Mouse (Mus musculus) stomach, embryonic 14.5 days (tissue): ENCODE results near the gene Tmem95. TPM values are rescaled to one million over a fixed set of nuclear protein-coding genes. Genes with fewer than 3 reads are reported as not detected.
A peak's percentile ranks its signal among the peaks of the same experiment; 100 is the strongest.

Experiments
- ATAC-seq: fragments of 200-750 bp; cut with Nextera tagmentation; 2 replicates; pipeline ENCODE4 v1.8.0; 2017; ENCODE audit warnings: low read depth, moderate TSS enrichment; ENCODE audit not compliant: insufficient number of reproducible peaks, insufficient read depth, low FRiP score
- H3K27ac ChIP-seq: fragments of 300-500 bp; sonication (generic); 2 replicates; pipeline ENCODE4 v1.5.1; 2014; ENCODE audit warnings: mild to moderate bottlenecking, low read length, moderate library complexity, mixed read lengths
- H3K27me3 ChIP-seq: fragments of 300-500 bp; sonication (generic); 2 replicates; pipeline ENCODE4 v1.6.1; 2014; ENCODE audit warnings: low read length, control low read depth, mixed read lengths; ENCODE audit not compliant: control insufficient read depth, insufficient read depth
- H3K36me3 ChIP-seq: fragments of 300-500 bp; sonication (generic); 2 replicates; pipeline ENCODE4 v1.6.1; 2014; ENCODE audit warnings: mild to moderate bottlenecking, control low read depth, low read length, moderate library complexity, mixed read lengths; ENCODE audit not compliant: control insufficient read depth, insufficient read depth
- H3K4me1 ChIP-seq: fragments of 300-500 bp; sonication (generic); 2 replicates; pipeline ENCODE4 v1.6.1; 2014; ENCODE audit warnings: low read length, control low read depth, mixed read lengths; ENCODE audit not compliant: control insufficient read depth, insufficient read depth
- H3K4me2 ChIP-seq: fragments of 300-500 bp; sonication (generic); replicated peaks from 2 replicates; pipeline ENCODE4 v1.6.1; 2014; ENCODE audit warnings: low read depth, low read length, control low read depth
- H3K4me3 ChIP-seq: fragments of 300-500 bp; sonication (generic); 2 replicates; pipeline ENCODE4 v1.5.1; 2014; ENCODE audit warnings: low read depth, low read length, control low read depth
- H3K9ac ChIP-seq: fragments of 300-500 bp; sonication (generic); replicated peaks from 2 replicates; pipeline ENCODE4 v1.6.1; 2014; ENCODE audit warnings: low read depth, mild to moderate bottlenecking, control low read depth, low read length, moderate library complexity, mixed read lengths
- H3K9me3 ChIP-seq: fragments of 300-500 bp; sonication (generic); 2 replicates; pipeline ENCODE4 v1.6.1; 2016; ENCODE audit warnings: low read depth, low read length, control low read depth; ENCODE audit not compliant: control insufficient read depth
- WGBS: fragments of 180-500 bp; shearing (Covaris S2); extraction: QIAGEN DNeasy Blood & Tissue Kit; methylation state at CpG from one replicate; pipeline ENCODE4 v1.1.7; 2014; 5-methylcytosine and 5-hydroxymethylcytosine counted together
- polyA plus RNA-seq: library from polyadenylated mRNA; unstranded; fragments of >200 nt; fragmentation: Nextera tagmentation; extraction: Ambion mirVana; gene quantifications from 2 replicates; pipeline ENCODE4 v1.2.1, GENCODE M21; 2014

The Tmem95 gene
- polyA plus RNA-seq, 1 experiment from 2014 or later = not detected

DNA sequence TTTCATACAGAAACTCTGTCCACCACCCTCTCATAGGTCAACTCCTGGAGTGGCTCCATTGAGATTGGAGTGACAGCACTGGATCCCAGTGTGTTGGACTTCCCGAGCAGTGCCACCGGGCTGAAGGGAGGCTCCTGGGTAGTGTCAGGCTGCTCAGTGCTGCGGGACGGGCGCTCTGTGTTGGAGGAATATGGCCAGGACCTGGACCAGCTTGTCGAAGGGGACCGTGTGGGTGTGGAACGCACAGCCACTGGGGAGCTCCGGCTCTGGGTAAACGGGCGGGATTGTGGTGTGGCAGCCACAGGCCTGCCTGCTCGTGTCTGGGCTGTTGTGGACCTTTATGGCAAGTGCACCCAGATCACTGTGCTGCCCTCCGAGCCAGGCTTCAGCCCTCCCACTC lies 25.2 kb upstream of the Tmem95 start:
- H3K4me3 ChIP-seq = peak overlapping the region; percentile 79; the same call in 1 of the 2 replicates
- no peak overlapping the region for H3K27ac ChIP-seq
- H3K4me1 ChIP-seq = peaks cover 12% of the 10 kb centered on the region
- no peak for ATAC-seq
- no peaks in the 10 kb centered on the region for H3K27me3 ChIP-seq
- H3K9me3 ChIP-seq = no peaks in the 10 kb centered on the region
- H3K4me2 ChIP-seq = peak overlapping the region; percentile 97
- H3K9ac ChIP-seq = peak overlapping the region; percentile 93; the same call in 1 of the 2 replicates
- 84% methylated on average over 13 of the region's 13 CpGs for WGBS
- peaks cover 38% of the 10 kb centered on the region for H3K36me3 ChIP-seq

DNA sequence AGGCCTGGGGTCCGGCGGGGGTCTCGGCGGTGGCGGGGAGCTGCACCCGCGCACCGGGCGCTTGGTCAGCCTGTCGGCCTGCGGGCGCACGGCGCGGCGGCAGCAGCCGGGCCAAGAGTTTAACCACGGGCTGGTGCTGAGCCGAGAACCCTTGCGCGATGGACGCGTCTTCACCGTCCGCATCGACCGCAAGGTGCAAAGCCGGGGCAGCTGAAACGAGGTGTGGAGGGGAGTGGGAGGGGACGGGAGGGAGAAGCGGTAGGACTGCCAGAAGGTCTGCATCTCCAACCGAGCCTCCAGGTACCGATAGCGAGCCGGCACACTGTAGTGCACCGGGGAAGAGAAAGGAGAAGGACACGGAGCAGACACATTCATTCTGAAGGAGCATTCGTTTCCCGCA lies 24.2 kb upstream of the Tmem95 start:
- peaks cover 28% of the 10 kb centered on the region for H3K36me3 ChIP-seq
- H3K4me2 ChIP-seq = peak overlapping the region; percentile 97
- peak overlapping the region; percentile 79 for H3K4me3 ChIP-seq
- no peak for ATAC-seq
- WGBS = under 1% methylated on average over 39 of the region's 39 CpGs
- peak overlapping the region; percentile 93 for H3K9ac ChIP-seq
- H3K4me1 ChIP-seq = peaks cover 12% of the 10 kb centered on the region
- H3K27ac ChIP-seq = peak overlapping the region; percentile 97
- H3K9me3 ChIP-seq = no peaks in the 10 kb centered on the region
- no peaks in the 10 kb centered on the region for H3K27me3 ChIP-seq

DNA sequence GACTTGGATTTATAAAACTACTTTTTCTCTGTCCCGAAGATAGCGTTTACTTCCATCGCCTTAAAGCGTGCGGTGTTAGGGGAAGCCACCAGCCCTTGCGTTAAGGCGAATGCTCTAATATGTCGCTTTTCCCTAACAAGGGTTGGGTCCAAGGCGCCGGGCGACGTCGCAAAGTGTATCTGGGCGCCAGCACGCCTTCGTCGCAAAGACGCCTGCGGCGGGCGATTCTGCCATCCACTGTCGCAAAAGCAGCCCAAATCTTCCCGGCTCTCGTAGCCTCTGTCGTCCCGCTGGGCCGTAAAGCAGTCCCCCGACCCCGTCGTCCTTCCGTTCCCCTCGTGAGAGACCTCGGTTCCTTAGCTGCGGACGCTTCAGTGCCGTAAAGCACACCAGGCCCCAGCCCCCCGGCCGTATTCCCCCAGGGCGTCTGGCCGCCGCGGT lies 23.6 kb upstream of the Tmem95 start:
- Histone ChIP-seq H3K9me3 (no peaks in the 10 kb centered on the region), H3K27ac (peak overlapping the region; percentile 97), H3K9ac (peak overlapping the region; percentile 93), H3K36me3 (peaks cover 22% of the 10 kb centered on the region), H3K4me2 (peak overlapping the region; percentile 97), H3K27me3 (no peaks in the 10 kb centered on the region), H3K4me1 (peaks cover 12% of the 10 kb centered on the region), H3K4me3 (peak overlapping the region; percentile 79)
- under 1% methylated on average over 42 of the region's 42 CpGs for WGBS
- peak; percentile 76 for ATAC-seq

DNA sequence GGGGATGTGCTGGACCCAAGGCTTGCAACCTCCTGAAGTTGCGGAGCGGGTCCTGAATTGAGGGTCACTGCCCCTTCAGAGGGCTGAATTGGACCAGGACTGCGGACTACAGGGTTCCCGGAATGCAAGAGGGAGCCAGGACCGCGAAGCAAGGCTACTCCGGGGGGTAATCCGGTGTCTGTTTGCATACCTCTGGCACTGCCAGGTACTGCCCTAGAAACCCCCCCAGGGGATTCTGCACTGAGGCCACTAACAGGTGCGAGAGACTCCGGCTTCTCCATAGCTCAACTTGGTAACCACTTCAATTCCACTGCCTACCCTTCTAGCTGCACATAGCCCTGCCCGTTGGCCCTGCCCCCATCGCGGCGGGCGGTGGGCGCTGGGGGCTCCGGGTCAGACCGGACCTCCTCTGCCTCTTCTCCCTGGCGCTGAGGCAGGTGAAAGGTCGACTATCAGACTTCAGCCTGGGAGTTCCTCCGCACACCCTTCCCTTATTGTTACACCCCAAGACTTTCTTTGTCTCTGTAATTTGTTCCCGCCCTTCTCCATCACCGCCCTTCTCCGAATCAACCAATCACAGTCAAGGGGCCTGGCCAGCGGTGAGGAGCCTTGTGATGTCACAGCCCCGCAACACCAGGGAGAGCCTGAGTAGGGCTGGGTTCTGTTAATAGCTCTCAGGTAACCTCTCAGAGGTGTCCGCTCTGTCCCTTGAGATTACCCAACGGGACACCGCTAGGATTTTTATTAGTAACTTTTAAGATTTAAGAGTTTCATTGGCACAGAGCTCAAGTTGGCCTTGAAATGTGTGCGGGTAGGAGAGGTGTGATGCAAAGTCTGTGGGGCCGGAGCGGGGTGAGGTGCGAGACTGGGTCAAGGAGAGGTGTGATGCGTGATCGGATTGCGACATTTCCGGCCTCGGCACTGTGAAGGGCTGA lies 22.9 kb upstream of the Tmem95 start, which contains the start of the genes 2810408A11Rik and Neurl4:
2810408A11Rik (minus strand) TSS at position 517 of the 935 bp plus-strand sequence.
Neurl4 (plus strand) TSS at position 602 of the 935 bp plus-strand sequence.
- peak; percentile 94 for ATAC-seq
- H3K27me3 ChIP-seq = no peaks in the 10 kb centered on the region
- peak within 1 kb of the TSS; percentile 93 for H3K9ac ChIP-seq
- H3K9me3 ChIP-seq = no peaks in the 10 kb centered on the region
- peaks cover 15% of the 10 kb centered on the region for H3K36me3 ChIP-seq
- H3K27ac ChIP-seq = peak within 1 kb of the TSS; percentile 97
- peaks cover 12% of the 10 kb centered on the region for H3K4me1 ChIP-seq
- under 1% methylated on average over 38 of the region's 38 CpGs for WGBS
- H3K4me3 ChIP-seq = peak within 1 kb of the TSS; percentile 79
- H3K4me2 ChIP-seq = peak within 1 kb of the TSS; percentile 97

DNA sequence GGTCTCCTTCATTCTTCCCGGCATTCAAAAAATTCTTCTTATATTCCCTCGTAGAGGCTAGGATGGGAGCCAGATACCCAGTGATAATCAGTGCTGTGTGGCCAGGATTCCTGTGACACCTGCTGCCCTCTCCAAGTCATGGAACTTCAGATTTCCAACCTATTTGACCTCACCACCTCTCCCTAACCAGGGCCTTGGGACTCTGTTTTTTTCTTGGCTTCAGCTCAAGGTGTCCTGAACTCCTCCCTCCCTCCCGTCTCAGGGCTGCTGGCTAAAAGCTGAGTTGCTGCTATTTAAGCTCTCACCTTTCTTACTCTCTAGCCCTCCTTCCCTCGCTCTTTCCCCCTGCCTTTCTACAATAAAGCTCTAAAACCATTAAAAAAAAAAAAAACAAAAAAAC lies 22.1 kb upstream of the Tmem95 start:
- Histone ChIP-seq H3K4me1 (peaks cover 12% of the 10 kb centered on the region), H3K4me2 (peak overlapping the region; percentile 97), H3K27ac (no peak overlapping the region; the same call in 1 of the 2 replicates), H3K9me3 (no peaks in the 10 kb centered on the region), H3K9ac (peak overlapping the region; percentile 93), H3K27me3 (no peaks in the 10 kb centered on the region), H3K4me3 (peak overlapping the region; percentile 79), H3K36me3 (peaks cover 11% of the 10 kb centered on the region)
- 23% methylated on average over 4 of the region's 4 CpGs for WGBS
- no peak for ATAC-seq

DNA sequence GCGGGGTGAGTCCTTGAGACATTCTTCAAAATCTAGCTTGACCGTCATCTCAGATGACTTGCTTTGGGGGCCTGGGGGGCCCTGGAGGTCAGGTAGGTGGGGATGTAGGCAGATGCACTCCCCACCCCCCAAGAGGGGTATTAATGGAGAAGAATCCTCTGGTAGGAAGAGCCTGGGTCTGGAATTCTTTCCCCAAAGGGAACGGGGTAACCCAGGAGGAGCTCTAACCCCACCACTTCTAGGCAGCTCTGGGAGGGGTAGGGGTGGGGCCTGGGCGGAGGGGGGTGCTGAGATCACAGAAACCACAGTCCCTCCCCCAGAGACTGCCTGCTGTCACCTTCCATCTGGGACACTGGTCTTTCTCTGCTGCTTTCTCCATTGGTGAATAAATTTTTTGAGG lies 17.5 kb upstream of the Tmem95 start, which contains the start of gene Acap1:
Acap1 (minus strand) TSS at position 249 of the 400 bp plus-strand sequence.
- Histone ChIP-seq H3K27me3 (no peaks in the 10 kb centered on the region), H3K4me3 (no peak within 1 kb of the TSS), H3K27ac (no peak within 1 kb of the TSS), H3K4me2 (no peak within 1 kb of the TSS), H3K4me1 (peaks cover 3% of the 10 kb centered on the region; the same call in 1 of the 2 replicates), H3K9ac (no peak within 1 kb of the TSS), H3K9me3 (no peaks in the 10 kb centered on the region), H3K36me3 (no peaks in the 10 kb centered on the region)
- 74% methylated on average over 4 of the region's 4 CpGs for WGBS
- ATAC-seq = no peak

DNA sequence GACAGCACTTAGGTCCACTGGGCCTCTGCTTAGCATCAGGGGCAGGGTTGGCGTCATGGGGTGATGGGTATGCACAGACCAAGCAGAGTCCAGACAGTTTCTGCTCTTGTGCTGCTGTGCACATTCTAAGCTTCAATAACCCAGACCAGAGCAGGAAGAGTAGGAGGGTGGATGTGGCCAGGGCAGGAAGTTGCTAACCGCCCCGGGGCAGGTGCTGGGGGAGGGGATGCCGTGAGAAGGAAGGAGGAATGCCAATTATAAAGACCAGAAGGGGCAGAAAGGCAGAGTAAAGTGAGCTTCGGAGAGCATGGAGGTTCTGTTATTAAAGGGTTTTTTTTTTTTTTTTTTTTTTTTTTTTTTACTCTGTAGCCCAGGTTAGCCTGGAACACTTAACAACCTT lies 16.9 kb upstream of the Tmem95 start:
- no peak for ATAC-seq
- Histone ChIP-seq H3K9ac (no peak overlapping the region), H3K36me3 (no peaks in the 10 kb centered on the region), H3K4me2 (no peak overlapping the region), H3K4me1 (no peaks in the 10 kb centered on the region; the same call in 1 of the 2 replicates), H3K27ac (no peak overlapping the region), H3K9me3 (no peaks in the 10 kb centered on the region), H3K27me3 (no peaks in the 10 kb centered on the region), H3K4me3 (no peak overlapping the region)
- 77% methylated on average over 5 of the region's 5 CpGs for WGBS

DNA sequence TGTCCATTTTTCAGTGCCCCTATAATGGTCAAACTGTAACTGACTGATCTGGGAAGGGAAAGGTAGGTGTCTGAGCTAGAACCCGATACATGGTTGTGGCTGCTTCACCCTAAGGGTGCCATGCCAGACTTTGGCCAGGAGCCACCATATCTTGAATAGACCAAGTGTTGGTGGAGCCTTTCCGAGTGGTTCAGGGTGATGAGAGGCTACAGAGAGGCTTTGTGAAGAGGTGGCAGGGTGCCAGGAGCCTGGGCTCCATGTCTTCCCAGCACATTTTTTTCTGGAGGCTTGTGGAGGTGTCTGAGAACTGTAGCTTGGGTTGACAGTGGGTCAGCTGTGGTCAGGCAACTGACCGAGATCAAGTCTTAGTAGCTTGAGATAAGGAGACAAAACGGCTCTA lies 13.7 kb upstream of the Tmem95 start:
- H3K9ac ChIP-seq = no peak overlapping the region
- no peaks in the 10 kb centered on the region for H3K36me3 ChIP-seq
- no peak overlapping the region for H3K4me2 ChIP-seq
- no peaks in the 10 kb centered on the region for H3K9me3 ChIP-seq
- H3K4me3 ChIP-seq = no peak overlapping the region
- no peaks in the 10 kb centered on the region for H3K27me3 ChIP-seq
- no peaks in the 10 kb centered on the region for H3K4me1 ChIP-seq
- WGBS = 72% methylated on average over 4 of the region's 4 CpGs
- no peak; the same call in 1 of the 2 replicates for ATAC-seq
- no peak overlapping the region for H3K27ac ChIP-seq
